Mouse (Mus musculus) erythroid progenitor cell, adult 5-6 weeks (primary cell): ENCODE data around the gene Gm10058. TPM values are rescaled to one million over a fixed set of nuclear protein-coding genes. Genes with fewer than 3 reads are reported as not detected.
"Not testable (repeated sequence)": the region's sequence is repeated elsewhere in the genome, so short reads cannot be mapped to it uniquely, and the experiment has no call there.

ENCODE experiments used
- ATAC-seq: replicated peaks from 2 replicates; pipeline ENCODE4 v1.8.0; 2016; ENCODE audit warnings: moderate number of reproducible peaks, mild to moderate bottlenecking, moderate TSS enrichment, inconsistent platforms; ENCODE audit not compliant: poor library complexity, low FRiP score, severe bottlenecking
- total RNA-seq, 2 experiments: library from RNA; stranded (forward) in 1 of 2; stranded (reverse) in 1 of 2; fragments of 150-400 nt in 1 of 2; fragments of 186-747, 209-891 nt in 1 of 2; gene quantifications; 2 replicates each; pipeline versions ENCODE4 v1.2.3 to v1.2.4; 2015 to 2017; ENCODE audit warnings: low replicate concordance in 2 of 2

Gene Gm10058
- not detected in 2 replicates for total RNA-seq (2015; ENCODE audit: low replicate concordance)
- total RNA-seq (2017; ENCODE audit: low replicate concordance): not detected in 2 replicates

GRCm38 (mm10) chrX:27946785-27947184 lies at the start of gene Gm10058:
TSS of gene Gm10058 (minus strand) at chrX:27946885.
- ATAC-seq: not testable (repeated sequence)
